Mouse (Mus musculus) forebrain, embryonic 13.5 days (tissue): ENCODE results near the gene Angel2. TPM values are rescaled to one million over a fixed set of nuclear protein-coding genes. Genes with fewer than 3 reads are reported as not detected.
A peak's percentile ranks its signal among the peaks of the same experiment; 100 is the strongest.

ENCODE experiments used
- ATAC-seq: fragments of 200-750 bp; cut with Nextera tagmentation; 2 replicates; pipeline ENCODE4 v1.8.0; 2017
- H3K27ac ChIP-seq: fragments of 300-500 bp; sonication (generic); 2 replicates; pipeline ENCODE4 v1.5.1; 2015; ENCODE audit warnings: inconsistent platforms, mild to moderate bottlenecking, moderate library complexity
- H3K27me3 ChIP-seq: fragments of 300-500 bp; sonication (generic); 2 replicates; pipeline ENCODE4 v1.6.1; 2015; ENCODE audit warnings: mild to moderate bottlenecking, inconsistent platforms
- H3K36me3 ChIP-seq: fragments of 300-500 bp; sonication (generic); 2 replicates; pipeline ENCODE4 v1.6.1; 2015; ENCODE audit warnings: mild to moderate bottlenecking, inconsistent platforms; ENCODE audit not compliant: poor library complexity, severe bottlenecking
- H3K4me1 ChIP-seq: fragments of 300-500 bp; sonication (generic); 2 replicates; pipeline ENCODE4 v1.6.1; 2015; ENCODE audit warnings: inconsistent platforms
- H3K4me2 ChIP-seq: fragments of 300-500 bp; sonication (generic); 2 replicates; pipeline ENCODE4 v1.6.1; 2015; ENCODE audit warnings: inconsistent platforms, mild to moderate bottlenecking, moderate library complexity
- H3K4me3 ChIP-seq: fragments of 300-500 bp; sonication (generic); 2 replicates; pipeline ENCODE4 v1.5.1; 2015; ENCODE audit warnings: mild to moderate bottlenecking, inconsistent platforms
- H3K9ac ChIP-seq: fragments of 300-500 bp; sonication (generic); 2 replicates; pipeline ENCODE4 v1.6.1; 2015; ENCODE audit warnings: mild to moderate bottlenecking, inconsistent platforms
- H3K9me3 ChIP-seq: fragments of 300-500 bp; sonication (generic); replicated peaks from 2 replicates; pipeline ENCODE4 v1.6.1; 2016; ENCODE audit warnings: inconsistent platforms
- WGBS: fragments of 180-500 bp; shearing (Covaris S2); methylation state at CpG from one replicate; pipeline ENCODE4 v1.1.7; 2015; 5-methylcytosine and 5-hydroxymethylcytosine counted together
- polyA plus RNA-seq: library from polyadenylated mRNA; unstranded; fragments of >200 nt; fragmentation: Nextera tagmentation; extraction: Ambion mirVana; gene quantifications from 2 replicates; pipeline ENCODE4 v1.2.1, GENCODE M21; 2015

Angel2 gene
- polyA plus RNA-seq, 1 experiment from 2014 or later = 60.2 TPM

- Histone ChIP-seq H3K4me1 (peaks cover 46% of the 10 kb centered on the region), H3K36me3 (peaks cover 66% of the 10 kb centered on the region), H3K27me3 (no peaks in the 10 kb centered on the region), H3K4me3 (no peak overlapping the region), H3K27ac (no peak overlapping the region), H3K9ac (0 out of 2 replicates have a peak overlapping the region, but pooled peaks have one; percentile 6), H3K9me3 (no peaks in the 10 kb centered on the region), H3K4me2 (no peak overlapping the region)
- 92% methylated on average over 8 of the region's 8 CpGs for WGBS
- ATAC-seq = no peak
Measured at GRCm38 (mm10) chr1:190974191-190974590, 49.3 kb downstream of the Angel2 start.

- H3K36me3 ChIP-seq = peaks cover 59% of the 10 kb centered on the region
Measured at GRCm38 (mm10) chr1:190974833-190975232, 49.9 kb downstream of the Angel2 start.

GRCm38 (mm10) chr1:190976887-190977573, 52.1 kb downstream of the Angel2 start:
- peak overlapping the region; percentile 93 for H3K9ac ChIP-seq
- no peaks in the 10 kb centered on the region; the same call in 1 of the 2 replicates for H3K27me3 ChIP-seq
- H3K27ac ChIP-seq = peak overlapping the region; percentile 25; the same call in 1 of the 2 replicates
- peak overlapping the region; percentile 87 for H3K4me2 ChIP-seq
- peaks cover 49% of the 10 kb centered on the region for H3K4me1 ChIP-seq
- peaks cover 38% of the 10 kb centered on the region for H3K36me3 ChIP-seq
- 59% methylated on average over 11 of the region's 11 CpGs for WGBS
- H3K9me3 ChIP-seq = no peaks in the 10 kb centered on the region
- peak overlapping the region; percentile 62 for H3K4me3 ChIP-seq
- ATAC-seq = no peak

More at GRCm38 (mm10) chr1:190974833-190975232, 49.9 kb downstream of the Angel2 start:
- Histone ChIP-seq H3K4me3 (no peak overlapping the region), H3K9ac (0 out of 2 replicates have a peak overlapping the region, but pooled peaks have one; percentile 6), H3K27ac (no peak overlapping the region), H3K4me2 (no peak overlapping the region), H3K4me1 (peaks cover 49% of the 10 kb centered on the region), H3K9me3 (no peaks in the 10 kb centered on the region), H3K27me3 (no peaks in the 10 kb centered on the region)
- WGBS = 85% methylated on average over 1 of the region's 1 CpGs
- ATAC-seq = no peak

- H3K9me3 ChIP-seq = no peaks in the 10 kb centered on the region
- peak overlapping the region; percentile 62 for H3K4me3 ChIP-seq
- H3K27ac ChIP-seq = peak overlapping the region; percentile 96
Measured at GRCm38 (mm10) chr1:190978001-190978400, 53.1 kb downstream of the Angel2 start.

GRCm38 (mm10) chr1:190978511-190979073, 53.7 kb downstream of the Angel2 start:
- Histone ChIP-seq H3K27ac (peak overlapping the region; percentile 96), H3K4me1 (peaks cover 37% of the 10 kb centered on the region), H3K36me3 (peaks cover 22% of the 10 kb centered on the region), H3K27me3 (no peaks in the 10 kb centered on the region; the same call in 1 of the 2 replicates), H3K9me3 (no peaks in the 10 kb centered on the region), H3K9ac (peak overlapping the region; percentile 93), H3K4me3 (peak overlapping the region; percentile 62), H3K4me2 (peak overlapping the region; percentile 87)
- peak; percentile 76 for ATAC-seq
- WGBS = under 1% methylated on average over 45 of the region's 46 CpGs

More at GRCm38 (mm10) chr1:190978001-190978400, 53.1 kb downstream of the Angel2 start:
- peaks cover 28% of the 10 kb centered on the region for H3K36me3 ChIP-seq
- peaks cover 41% of the 10 kb centered on the region for H3K4me1 ChIP-seq
- no peaks in the 10 kb centered on the region; the same call in 1 of the 2 replicates for H3K27me3 ChIP-seq
- peak overlapping the region; percentile 93 for H3K9ac ChIP-seq
- peak; percentile 9; the same call in 1 of the 2 replicates for ATAC-seq
- WGBS = 0% methylated on average over 20 of the region's 22 CpGs
- H3K4me2 ChIP-seq = peak overlapping the region; percentile 87

- H3K9ac ChIP-seq = peak within 1 kb of the TSS; percentile 93
- H3K4me1 ChIP-seq = peaks cover 37% of the 10 kb centered on the region
- H3K36me3 ChIP-seq = peaks cover 17% of the 10 kb centered on the region
- WGBS = under 1% methylated on average over 36 of the region's 38 CpGs
- peak; percentile 99 for ATAC-seq
- no peaks in the 10 kb centered on the region; the same call in 1 of the 2 replicates for H3K27me3 ChIP-seq
- H3K27ac ChIP-seq = peak within 1 kb of the TSS; percentile 96
- peak within 1 kb of the TSS; percentile 87 for H3K4me2 ChIP-seq
- no peaks in the 10 kb centered on the region for H3K9me3 ChIP-seq
- peak within 1 kb of the TSS; percentile 62 for H3K4me3 ChIP-seq
Measured at GRCm38 (mm10) chr1:190979100-190979563, 54.2 kb downstream of the Angel2 start, which contains the start of gene Vash2. Vash2 (minus strand) TSS chr1:190979296.

GRCm38 (mm10) chr1:190980470-190980869, 55.6 kb downstream of the Angel2 start:
- Histone ChIP-seq H3K9me3 (no peaks in the 10 kb centered on the region), H3K27me3 (no peaks in the 10 kb centered on the region; the same call in 1 of the 2 replicates), H3K4me1 (peaks cover 29% of the 10 kb centered on the region), H3K36me3 (peaks cover 4% of the 10 kb centered on the region; the same call in 1 of the 2 replicates), H3K4me3 (no peak overlapping the region), H3K4me2 (no peak overlapping the region), H3K9ac (no peak overlapping the region), H3K27ac (no peak overlapping the region)
- 90% methylated on average over 1 of the region's 1 CpGs for WGBS
- no peak for ATAC-seq

GRCm38 (mm10) chr1:190981412-190981811, 56.5 kb downstream of the Angel2 start:
- 83% methylated on average over 4 of the region's 4 CpGs for WGBS
- no peak for ATAC-seq
- peaks cover 20% of the 10 kb centered on the region for H3K4me1 ChIP-seq

GRCm38 (mm10) chr1:190989437-190990082, 64.6 kb downstream of the Angel2 start:
- no peak overlapping the region for H3K9ac ChIP-seq
- H3K4me3 ChIP-seq = no peak overlapping the region
- no peaks in the 10 kb centered on the region for H3K36me3 ChIP-seq
- no peaks in the 10 kb centered on the region for H3K4me1 ChIP-seq
- H3K27me3 ChIP-seq = no peaks in the 10 kb centered on the region
- no peak for ATAC-seq
- no peak overlapping the region for H3K27ac ChIP-seq
- no peak overlapping the region for H3K4me2 ChIP-seq
- WGBS = 79% methylated on average over 9 of the region's 9 CpGs
- H3K9me3 ChIP-seq = no peaks in the 10 kb centered on the region

More at GRCm38 (mm10) chr1:190981412-190981811, 56.5 kb downstream of the Angel2 start:
- H3K9ac ChIP-seq = no peak overlapping the region
- H3K27me3 ChIP-seq = no peaks in the 10 kb centered on the region; the same call in 1 of the 2 replicates
- H3K36me3 ChIP-seq = no peaks in the 10 kb centered on the region
- H3K4me2 ChIP-seq = no peak overlapping the region
- H3K27ac ChIP-seq = no peak overlapping the region
- H3K4me3 ChIP-seq = no peak overlapping the region
- no peaks in the 10 kb centered on the region for H3K9me3 ChIP-seq

- WGBS = 53% methylated on average over 7 of the region's 7 CpGs
- Histone ChIP-seq H3K27me3 (no peaks in the 10 kb centered on the region), H3K4me3 (no peak overlapping the region), H3K9ac (no peak overlapping the region), H3K9me3 (0 out of 2 replicates have a peak, but pooled peaks cover 6% of the 10 kb centered on the region), H3K36me3 (no peaks in the 10 kb centered on the region), H3K4me2 (no peak overlapping the region), H3K4me1 (peaks cover 6% of the 10 kb centered on the region), H3K27ac (no peak overlapping the region)
- 0 out of 2 replicates have a peak, but pooled peaks have one; percentile 6 for ATAC-seq
Measured at GRCm38 (mm10) chr1:190995548-190995947, 70.6 kb downstream of the Angel2 start.

GRCm38 (mm10) chr1:190996346-190996877, 71.5 kb downstream of the Angel2 start:
- no peak for ATAC-seq
- no peak overlapping the region for H3K9ac ChIP-seq
- peaks cover 6% of the 10 kb centered on the region for H3K4me1 ChIP-seq
- no peak overlapping the region for H3K4me3 ChIP-seq
- no peaks in the 10 kb centered on the region for H3K36me3 ChIP-seq
- H3K27ac ChIP-seq = no peak overlapping the region
- 0 out of 2 replicates have a peak, but pooled peaks cover 6% of the 10 kb centered on the region for H3K9me3 ChIP-seq
- no peaks in the 10 kb centered on the region for H3K27me3 ChIP-seq
- WGBS = 79% methylated on average over 6 of the region's 6 CpGs
- no peak overlapping the region for H3K4me2 ChIP-seq
